Mouse (Mus musculus) cerebellum, adult (tissue): ENCODE measurements around the gene Usp2.

Source experiments
- ATAC-seq: cut with Nextera tagmentation; 2 replicates; pipeline ENCODE4 v1.9.2; 2017; ENCODE audit warnings: mild to moderate bottlenecking, moderate library complexity, mixed read lengths; ENCODE audit not compliant: insufficient number of reproducible peaks, low FRiP score, low TSS enrichment

The Usp2 gene

GRCm38 (mm10) chr9:44115599-44115998 lies 48.8 kb downstream of the Usp2 start:
- no peak for ATAC-seq

GRCm38 (mm10) chr9:44116182-44116581 lies 49.4 kb downstream of the Usp2 start:
- ATAC-seq, result no peak

- no peak for ATAC-seq
These were observed 52.2 kb downstream of the Usp2 start for GRCm38 (mm10) chr9:44119011-44119410.

DNA sequence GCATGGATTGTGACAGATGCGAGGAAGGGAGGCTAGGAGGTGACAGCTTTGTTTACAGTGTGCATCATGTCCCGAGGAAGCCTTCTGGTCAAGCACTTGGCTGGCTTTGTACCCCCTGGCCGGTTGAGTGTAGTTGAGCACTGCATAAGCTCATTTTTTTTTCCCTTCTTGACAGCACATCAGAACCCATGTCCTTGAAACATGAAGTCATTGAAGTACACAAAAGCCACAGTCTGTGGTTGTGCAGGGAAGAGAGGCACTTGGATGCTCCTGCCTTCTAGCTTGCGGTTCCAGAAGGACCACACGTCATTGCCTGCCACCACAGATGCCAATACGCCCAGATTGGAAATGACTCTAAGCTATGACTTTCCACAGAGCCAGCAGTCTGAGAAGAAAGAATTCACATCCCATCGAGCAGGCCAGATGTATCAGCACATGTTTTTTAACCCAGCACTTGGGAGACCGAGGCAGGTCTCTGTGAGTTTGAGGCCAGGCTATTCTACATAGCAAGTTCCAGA lies 53.2 kb downstream of the Usp2 start:
- no peak for ATAC-seq

DNA sequence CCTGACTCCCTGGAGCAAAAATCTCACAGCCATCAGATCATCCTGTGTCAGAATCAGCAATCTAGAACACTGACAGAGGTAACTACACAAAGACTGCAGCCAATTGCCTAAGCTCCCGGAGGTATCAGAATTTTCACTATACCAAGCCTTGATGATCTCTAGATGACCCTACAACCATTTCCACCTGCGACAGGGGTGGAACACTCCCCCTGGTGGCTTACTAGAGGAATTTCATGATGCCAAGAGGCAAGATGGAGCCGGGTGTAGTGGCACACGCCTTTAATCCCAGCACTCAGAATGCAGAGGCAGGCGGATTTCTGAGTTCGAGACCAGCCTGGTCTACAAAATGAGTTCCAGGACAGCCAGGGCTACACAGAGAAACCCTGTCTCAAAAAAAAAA lies 57.5 kb downstream of the Usp2 start:
- ATAC-seq, result no peak

DNA sequence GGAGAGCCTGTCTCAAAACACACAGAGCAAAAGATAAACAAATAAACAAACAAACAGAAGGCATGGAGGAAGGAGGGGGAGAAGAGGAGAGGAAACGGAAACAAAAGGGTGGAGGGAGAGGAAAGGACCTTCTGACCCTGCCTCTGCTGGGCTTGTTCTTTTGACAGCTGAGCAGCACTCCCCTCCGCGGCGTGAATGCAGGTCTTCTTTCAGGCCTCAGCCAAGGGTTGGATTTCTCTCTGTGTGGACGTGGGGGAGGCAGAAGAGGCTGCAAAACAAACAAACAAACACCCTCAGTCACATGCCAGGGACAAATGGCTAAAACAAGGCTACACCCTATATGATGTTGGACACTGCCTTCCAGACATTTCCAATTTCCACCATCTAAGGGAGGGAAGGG lies 58.2 kb downstream of the Usp2 start:
- no peak for ATAC-seq

GRCm38 (mm10) chr9:44125546-44126428 lies 59.0 kb downstream of the Usp2 start:
- ATAC-seq, result peak; percentile 74; the same call in 1 of the 2 replicates

- ATAC-seq, result no peak
These were observed 59.9 kb downstream of the Usp2 start for GRCm38 (mm10) chr9:44126746-44127145.

- no peak for ATAC-seq
These were observed 60.6 kb downstream of the Usp2 start for GRCm38 (mm10) chr9:44127351-44127801.

DNA sequence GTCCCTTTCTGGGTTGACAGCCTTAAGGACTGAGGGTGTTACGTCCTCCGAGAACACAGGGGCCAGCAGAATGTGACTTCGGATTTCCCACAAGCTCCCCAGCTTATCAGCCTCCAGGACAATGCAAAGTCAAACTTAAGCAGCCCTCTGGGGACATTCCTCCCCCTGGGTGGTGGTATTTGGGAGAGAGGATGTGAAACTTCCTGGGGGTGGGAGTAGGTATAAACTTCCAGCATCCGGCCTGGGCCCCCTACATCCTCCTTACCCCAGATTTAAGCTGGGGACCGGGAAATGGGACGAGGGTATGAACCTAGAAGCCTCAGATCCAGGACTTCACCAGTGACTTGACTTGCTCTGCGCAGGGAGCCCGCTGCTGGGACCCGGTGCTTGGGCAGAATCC lies 62.8 kb downstream of the Usp2 start:
- ATAC-seq, result no peak

DNA sequence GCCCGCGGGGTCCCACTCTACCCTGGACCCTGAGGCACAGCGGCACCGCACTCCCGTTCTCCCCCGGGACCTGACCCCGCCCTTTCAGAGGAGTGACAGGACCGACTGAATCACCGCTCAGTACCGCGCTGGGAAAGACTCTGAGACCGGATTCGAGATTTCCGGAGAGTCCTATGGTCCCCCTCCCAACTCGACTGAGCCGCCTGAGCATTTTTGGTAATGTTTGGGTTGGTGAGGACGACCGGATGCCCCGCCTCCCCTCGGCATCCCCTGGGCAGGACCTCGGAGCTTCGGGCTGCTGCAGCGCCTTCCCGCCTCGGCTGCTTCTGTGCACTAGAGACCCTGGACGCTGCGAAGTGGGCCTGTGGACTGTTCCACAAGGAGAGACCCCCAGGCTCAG lies 63.2 kb downstream of the Usp2 start:
- no peak for ATAC-seq

GRCm38 (mm10) chr9:44130581-44131275 lies 63.9 kb downstream of the Usp2 start:
- no peak for ATAC-seq

GRCm38 (mm10) chr9:44131276-44131590 lies 64.4 kb downstream of the Usp2 start:
- no peak for ATAC-seq

DNA sequence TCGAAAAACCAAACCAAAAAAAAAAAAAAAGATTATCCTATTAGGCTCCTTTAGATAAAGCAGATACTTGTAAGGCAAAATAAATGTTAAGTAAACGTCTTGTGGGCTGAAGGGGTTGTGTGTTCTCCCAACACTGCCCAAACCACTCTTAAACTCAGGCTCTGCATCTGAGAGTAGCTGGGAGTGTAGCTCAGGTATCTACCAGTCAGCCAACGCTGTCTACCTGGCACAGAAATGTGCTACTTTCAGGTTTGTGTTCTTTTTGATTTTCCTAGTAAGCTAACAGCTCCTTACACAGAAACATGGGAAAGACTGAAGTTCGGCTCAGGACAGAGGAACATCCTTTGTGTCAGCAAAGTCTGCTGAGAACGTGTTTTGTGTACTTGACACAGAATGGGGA lies 65.4 kb downstream of the Usp2 start:
- ATAC-seq, result no peak

DNA sequence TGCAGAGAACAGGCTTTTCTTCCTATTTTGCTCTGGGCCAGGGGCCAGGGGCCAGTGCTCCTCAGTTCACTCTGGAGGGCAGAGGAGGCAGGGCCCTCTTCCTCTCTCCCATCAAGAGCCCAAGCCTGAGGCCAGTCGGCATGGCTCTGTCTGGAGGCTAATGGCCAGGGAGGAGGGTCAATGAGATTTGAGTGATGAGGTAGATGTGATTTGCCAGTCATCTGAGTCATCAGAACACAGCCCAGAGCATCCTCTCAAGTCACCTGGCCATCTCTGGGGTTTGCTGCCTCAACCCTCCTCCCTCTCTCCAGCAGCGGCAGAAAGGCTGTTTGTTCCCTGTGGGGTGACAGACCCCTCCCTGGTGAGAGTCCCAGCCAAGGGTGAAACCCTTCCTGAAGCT lies 66.5 kb downstream of the Usp2 start:
- no peak for ATAC-seq

DNA sequence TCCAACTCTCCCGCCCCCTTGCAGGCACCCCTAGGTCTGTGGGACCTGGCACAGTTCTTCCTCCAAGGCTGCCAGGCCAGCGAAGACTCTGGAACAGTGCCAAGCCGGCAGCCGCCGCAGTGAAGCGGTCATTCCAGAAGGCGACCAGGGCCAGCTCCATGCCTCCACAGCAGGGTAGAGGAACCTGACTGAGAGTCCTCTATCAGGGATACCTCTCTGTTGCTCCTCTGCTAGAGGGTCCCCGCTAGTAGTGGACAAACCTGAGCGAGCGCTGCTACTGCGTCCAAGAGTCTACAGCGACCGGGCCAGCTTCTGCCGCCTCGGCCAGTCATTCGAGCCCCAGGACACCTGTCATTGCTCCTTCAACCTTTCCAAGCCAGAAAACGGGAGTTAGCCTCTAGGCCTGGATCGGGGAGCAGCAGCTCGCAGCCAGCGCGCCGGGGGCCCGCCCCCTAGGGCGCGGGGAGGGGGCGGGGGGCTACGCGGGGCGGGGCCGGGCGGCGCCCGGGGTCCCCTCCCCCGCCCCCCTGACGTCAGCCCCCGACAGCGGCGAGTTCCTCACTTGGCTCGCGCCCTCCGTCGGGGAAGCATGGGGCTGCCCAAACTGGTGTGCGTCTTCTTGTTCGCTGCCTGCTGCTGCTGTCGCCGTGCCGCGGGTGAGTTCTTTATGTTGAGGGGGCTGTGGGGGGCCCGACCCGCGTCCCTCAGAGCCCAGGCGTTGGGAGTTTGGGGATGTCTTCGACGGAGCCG lies 67.5 kb downstream of the Usp2 start, which contains the start of gene Mcam:
Gene Mcam, plus strand, starts transcription at position 369 of the 750 bp plus-strand sequence.
- ATAC-seq, result peak; percentile 46

DNA sequence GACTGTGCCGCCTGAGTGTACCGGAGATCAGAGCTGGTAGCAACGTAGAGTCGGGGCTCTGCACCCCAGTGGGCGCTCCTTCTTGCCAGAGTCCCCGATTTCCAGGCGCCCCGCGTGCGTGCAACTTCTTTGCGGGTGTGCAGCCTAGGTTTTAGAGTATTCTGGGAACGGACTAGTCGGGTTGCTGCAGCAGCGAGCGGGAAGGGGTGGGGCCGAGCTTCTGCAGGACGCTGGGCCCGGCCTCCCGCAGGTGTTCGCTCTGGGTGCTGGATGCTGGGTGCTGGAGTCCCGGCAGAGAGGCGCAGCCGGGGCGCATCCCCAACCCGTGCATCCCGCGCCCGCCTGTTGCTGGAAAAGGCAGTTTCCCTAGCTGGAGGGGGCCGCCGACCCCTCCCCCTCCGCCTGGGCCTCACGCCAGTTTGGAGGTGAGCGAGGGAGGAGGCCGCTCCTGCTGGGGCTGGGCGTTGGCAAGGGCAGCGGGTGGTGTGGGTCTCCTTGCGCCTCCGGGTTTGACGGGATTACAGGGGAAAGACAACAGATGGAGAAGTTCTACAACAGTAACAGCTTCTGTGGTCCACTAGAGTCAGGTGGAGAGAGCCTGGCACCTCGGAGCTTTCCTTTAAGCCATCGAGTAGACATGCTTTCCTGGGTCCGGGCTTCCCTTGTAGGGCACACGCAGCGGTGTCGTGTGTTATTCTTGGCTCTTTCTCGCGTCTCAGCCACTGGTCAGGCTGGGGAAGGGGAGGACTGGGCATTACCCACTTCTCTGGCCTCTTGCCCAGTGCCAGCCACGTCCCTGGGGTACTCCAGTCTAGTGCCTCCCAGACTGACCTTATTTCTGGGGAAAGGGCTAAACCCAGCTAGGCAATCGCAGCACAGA lies 68.3 kb downstream of the Usp2 start:
- no peak for ATAC-seq

GRCm38 (mm10) chr9:44135731-44136411 lies 69.0 kb downstream of the Usp2 start:
- no peak for ATAC-seq

- no peak for ATAC-seq
These were observed 71.0 kb downstream of the Usp2 start for GRCm38 (mm10) chr9:44137846-44138245.
